Mouse (Mus musculus) CH12.LX (cell line): ENCODE results near the gene Tmem240. TPM values are rescaled to one million over a fixed set of nuclear protein-coding genes. Genes with fewer than 3 reads are reported as not detected.

ENCODE experiments used
- DNase-seq: peaks from one replicate; pipeline ENCODE4 v3.0.0-alpha.2; 2013; ENCODE audit errors: extremely low read depth
- H3K27ac ChIP-seq: 2 replicates; pipeline ENCODE4 v1.5.1; 2012; ENCODE audit warnings: low read depth, mild to moderate bottlenecking, control low read depth, moderate library complexity; ENCODE audit not compliant: insufficient read depth
- H3K27me3 ChIP-seq: replicated peaks from 2 replicates; pipeline ENCODE3; 2012; ENCODE audit warnings: inconsistent platforms
- H3K36me3 ChIP-seq, 2 experiments: replicated peaks in 1 of 2; 2 replicates each; pipeline versions ENCODE3 to v1.6.1; 2012; ENCODE audit warnings: inconsistent platforms in 1 of 2, low read length in 1 of 2, mild to moderate bottlenecking in 1 of 2, mixed read lengths in 1 of 2, moderate library complexity in 1 of 2; ENCODE audit not compliant: control insufficient read depth in 1 of 2, insufficient read depth in 1 of 2
- H3K4me1 ChIP-seq, 2 experiments: 2 replicates each; pipeline ENCODE4 v1.6.1; 2012; ENCODE audit warnings: inconsistent platforms in 1 of 2, moderate library complexity in 1 of 2; ENCODE audit not compliant: insufficient read depth in 2 of 2, control insufficient read depth in 1 of 2
- H3K4me2 ChIP-seq: 2 replicates; pipeline ENCODE4 v1.6.1; 2012; ENCODE audit warnings: low read depth, mild to moderate bottlenecking, control low read depth; ENCODE audit not compliant: poor library complexity, insufficient read depth, severe bottlenecking
- H3K4me3 ChIP-seq, 3 experiments: fragments of 150-350 bp in 1 of 3; sonication (generic) in 1 of 3; replicated peaks in 1 of 3; 2 replicates each; pipeline versions ENCODE3 to v1.5.1; 2011 to 2012; ENCODE audit warnings: low read depth in 2 of 3, low read length in 2 of 3, mild to moderate bottlenecking in 2 of 3, moderate library complexity in 2 of 3, control low read depth in 1 of 3, improper control_type of control experiment in 1 of 3, inconsistent platforms in 1 of 3, mixed read lengths in 1 of 3; ENCODE audit not compliant: poor library complexity in 1 of 3
- H3K79me2 ChIP-seq: replicated peaks from 2 replicates; pipeline ENCODE4 v1.6.1; 2012; ENCODE audit warnings: mild to moderate bottlenecking, moderate library complexity; ENCODE audit not compliant: control insufficient read depth, poor library complexity, insufficient read depth, severe bottlenecking; ENCODE audit errors: extremely low read depth
- H3K9ac ChIP-seq: 2 replicates; pipeline ENCODE4 v1.6.1; 2012; ENCODE audit warnings: low read depth, mild to moderate bottlenecking, control low read depth, moderate library complexity; ENCODE audit not compliant: insufficient read depth
- H3K9me3 ChIP-seq: replicated peaks from 2 replicates; pipeline ENCODE3; 2012; ENCODE audit warnings: low read length, inconsistent platforms, mixed read lengths
- BHLHE40 ChIP-seq: IDR thresholded peaks from 2 replicates; pipeline ENCODE4 v1.6.1; 2011; ENCODE audit warnings: mild to moderate bottlenecking, low read depth, low read length, improper control_type of control experiment
- CHD2 ChIP-seq: IDR thresholded peaks from 2 replicates; pipeline ENCODE4 v1.6.1; 2011; ENCODE audit warnings: low read length, improper control_type of control experiment
- CTCF ChIP-seq, 2 experiments: IDR thresholded peaks in 1 of 2; conservative IDR thresholded peaks in 1 of 2; 2 replicates each; pipeline ENCODE4 v1.5.1; 2011 to 2012; ENCODE audit warnings: low read depth in 2 of 2, low read length in 2 of 2, improper control_type of control experiment in 1 of 2, inconsistent platforms in 1 of 2, mild to moderate bottlenecking in 1 of 2, moderate library complexity in 1 of 2
- E2F4 ChIP-seq: IDR thresholded peaks from 2 replicates; pipeline ENCODE4 v1.6.1; 2011; ENCODE audit warnings: low read depth, low read length, improper control_type of control experiment; ENCODE audit not compliant: insufficient replicate concordance
- ELF1 ChIP-seq: IDR thresholded peaks from 2 replicates; pipeline ENCODE4 v1.6.1; 2014; ENCODE audit warnings: low read depth, mild to moderate bottlenecking, inconsistent platforms, low read length, improper control_type of control experiment
- EP300 ChIP-seq: IDR thresholded peaks from 2 replicates; pipeline ENCODE4 v1.6.1; 2011; ENCODE audit warnings: low read length, improper control_type of control experiment
- IRF4 ChIP-seq: IDR thresholded peaks from 2 replicates; pipeline ENCODE4 v1.6.1; 2014; ENCODE audit warnings: low read depth, mild to moderate bottlenecking, inconsistent platforms, low read length, improper control_type of control experiment
- JUN ChIP-seq: IDR thresholded peaks from 2 replicates; pipeline ENCODE4 v1.6.1; 2011; ENCODE audit warnings: low read depth, mild to moderate bottlenecking, low read length, improper control_type of control experiment, moderate library complexity; ENCODE audit not compliant: insufficient read depth
- JUND ChIP-seq: conservative IDR thresholded peaks from 2 replicates; pipeline ENCODE4 v1.6.1; 2011; ENCODE audit warnings: low read depth, low read length, improper control_type of control experiment
- MAX ChIP-seq: IDR thresholded peaks from 2 replicates; pipeline ENCODE4 v1.6.1; 2011; ENCODE audit warnings: low read length, improper control_type of control experiment
- MEF2A ChIP-seq: IDR thresholded peaks from 2 replicates; pipeline ENCODE4 v1.6.1; 2014; ENCODE audit warnings: low read depth, mild to moderate bottlenecking, inconsistent platforms, low read length, improper control_type of control experiment, borderline replicate concordance
- MYC ChIP-seq: IDR thresholded peaks from 2 replicates; pipeline ENCODE4 v1.6.1; 2011; ENCODE audit warnings: low read depth, mild to moderate bottlenecking, improper control_type of control experiment, low read length
- NRF1 ChIP-seq: IDR thresholded peaks from 2 replicates; pipeline ENCODE4 v1.6.1; 2014; ENCODE audit warnings: low read depth, mild to moderate bottlenecking, inconsistent platforms, low read length, improper control_type of control experiment, moderate library complexity
- PAX5 ChIP-seq: IDR thresholded peaks from 2 replicates; pipeline ENCODE4 v1.6.1; 2012; ENCODE audit warnings: low read length, inconsistent platforms, mixed read lengths
- POLR2AphosphoS2 ChIP-seq: IDR thresholded peaks from 2 replicates; pipeline ENCODE4 v1.6.1; 2011; ENCODE audit warnings: low read depth, low read length, improper control_type of control experiment
- RAD21 ChIP-seq: IDR thresholded peaks from 2 replicates; pipeline ENCODE4 v1.6.1; 2011; ENCODE audit warnings: low read depth, mild to moderate bottlenecking, low read length, improper control_type of control experiment, moderate library complexity
- RCOR1 ChIP-seq: conservative IDR thresholded peaks from 2 replicates; pipeline ENCODE4 v1.6.1; 2012; ENCODE audit warnings: low read depth, mild to moderate bottlenecking, inconsistent platforms, low read length, improper control_type of control experiment
- TBP ChIP-seq: conservative IDR thresholded peaks from 2 replicates; pipeline ENCODE4 v1.6.1; 2011; ENCODE audit warnings: low read depth, low read length, improper control_type of control experiment
- UBTF ChIP-seq: IDR thresholded peaks from 2 replicates; pipeline ENCODE4 v1.6.1; 2012; ENCODE audit warnings: low read depth, mild to moderate bottlenecking, inconsistent platforms, low read length, improper control_type of control experiment, moderate library complexity
- ZC3H11A ChIP-seq: IDR thresholded peaks from 2 replicates; pipeline ENCODE4 v1.6.1; 2012; ENCODE audit warnings: low read depth, mild to moderate bottlenecking, inconsistent platforms, low read length, improper control_type of control experiment
- ZKSCAN1 ChIP-seq: IDR thresholded peaks from 2 replicates; pipeline ENCODE4 v1.6.1; 2012; ENCODE audit warnings: low read depth, inconsistent platforms, low read length, improper control_type of control experiment, borderline replicate concordance
- ZMIZ1 ChIP-seq: IDR thresholded peaks from 2 replicates; pipeline ENCODE4 v1.6.1; 2012; ENCODE audit warnings: low read depth, mild to moderate bottlenecking, inconsistent platforms, low read length, improper control_type of control experiment
- dilution Hi-C: fragments of 300-500 bp; cut with MboI; formaldehyde crosslinking; loops from 2 replicates; pipeline ENCODE4 v1.14.3; 2020; ENCODE audit warnings: low sequenced_read_pairs; ENCODE audit not compliant: extremely low pct_unique_long_range_greater_than_20kb, extremely low pct_ligation_motif_present
- in situ Hi-C: fragments of 300-500 bp; cut with MboI; formaldehyde crosslinking; loops from 3 replicates; pipeline ENCODE4 v1.14.3; 2019; ENCODE audit warnings: low sequenced_read_pairs, low pct_ligation_motif_present, low pct_unique_long_range_greater_than_20kb, mixed read lengths
- polyA plus RNA-seq: library from polyadenylated mRNA; unstranded; fragments of >175 nt; gene quantifications from 2 replicates; pipeline ENCODE4 v1.2.1, GENCODE M21; 2012; ENCODE audit warnings: low read depth; ENCODE audit not compliant: insufficient read length
- total RNA-seq, 2 experiments: library from RNA; depleted of rRNA; stranded (reverse); fragments of 300-350 nt in 1 of 2; fragments of >200 nt in 1 of 2; gene quantifications; 2 replicates each; pipeline ENCODE4 v1.2.3; 2012 to 2014

Tmem240 gene
- total and polyA plus RNA-seq, 3 experiments: 0.14 to 0.38 TPM; not detected in 1

DNA sequence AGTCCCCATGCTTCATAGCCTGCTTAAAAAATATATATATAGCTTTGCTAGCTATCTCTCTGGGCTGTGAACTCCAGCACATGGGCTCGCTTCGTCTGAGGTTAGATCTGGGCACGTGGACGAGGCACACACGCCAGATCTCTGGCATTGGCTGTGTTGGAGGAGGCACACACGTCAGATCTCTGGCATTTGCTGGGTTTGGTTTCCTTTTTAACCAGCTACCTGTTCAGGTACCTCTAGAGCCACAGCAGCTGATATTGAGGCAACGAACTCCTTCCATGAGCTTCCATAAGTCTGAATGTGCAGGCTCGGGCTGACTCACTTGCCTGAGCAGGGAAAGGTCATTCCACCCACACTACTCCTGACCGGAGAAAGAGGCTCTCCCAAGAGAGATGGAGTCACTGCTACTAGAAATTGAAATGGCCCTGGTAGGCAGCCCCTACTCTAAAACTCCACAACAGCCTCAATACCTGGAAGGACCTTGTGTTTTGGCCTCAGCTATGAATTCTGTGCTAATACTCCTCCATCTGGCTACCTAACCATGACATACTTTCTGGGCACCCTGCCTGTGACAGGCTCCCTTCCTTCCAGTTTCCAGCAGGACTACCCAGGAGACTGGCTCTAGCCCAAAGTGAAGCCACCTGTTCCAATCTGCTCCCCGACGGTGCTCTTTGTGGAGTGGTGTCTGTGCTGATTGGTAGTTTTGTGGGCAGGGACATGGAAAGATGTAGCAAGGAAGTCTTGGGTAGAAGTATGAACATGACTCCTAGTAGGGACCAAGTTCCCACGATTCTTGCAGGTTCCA lies 43.8 kb upstream of the Tmem240 start:
- Histone ChIP-seq H3K27ac (no peak overlapping the region), H3K4me2 (no peak overlapping the region), H3K4me3 (no peak overlapping the region), H3K79me2 (no peaks in the 10 kb centered on the region), H3K27me3 (peaks cover 26% of the 10 kb centered on the region), H3K36me3 (no peaks in the 10 kb centered on the region), H3K4me1 (peaks cover 17 to 48% of the 10 kb centered on the region in 2 experiments), H3K9ac (no peak overlapping the region)
- in situ Hi-C loops (loop anchor here (10.0 kb wide), 1 partner anchor 206 kb away; no protein-coding TSS in a partner anchor), dilution Hi-C loops (no loop called here)
- no peak for DNase-seq
- TF ChIP-seq IRF4 (no peak), JUND (no peak), ZC3H11A (no peak)
- TF ChIP-seq, all 38 proteins: peak for 0
- H3K9me3 ChIP-seq: peaks cover 3% of the 10 kb centered on the region

DNA sequence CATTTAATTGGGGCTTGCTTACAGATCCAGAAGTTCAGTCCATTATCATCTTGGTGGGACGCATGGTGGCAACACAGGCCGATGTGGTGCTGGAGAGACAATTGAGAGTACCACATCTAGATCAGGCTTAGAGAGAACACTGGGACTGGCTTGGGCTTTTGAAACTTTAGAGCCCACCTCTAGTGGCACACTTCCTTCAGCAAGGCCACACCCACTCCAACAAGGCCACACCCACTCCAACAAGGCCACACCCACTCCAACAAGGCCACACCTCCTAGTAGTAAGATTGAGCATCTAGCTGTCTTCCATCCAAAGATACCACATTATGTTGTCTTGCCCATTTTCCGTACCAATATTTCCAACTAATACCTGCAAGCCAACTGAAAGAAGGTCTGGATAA lies 42.2 kb upstream of the Tmem240 start:
- no peak for DNase-seq
- Histone ChIP-seq H3K4me2 (no peak overlapping the region), H3K79me2 (no peaks in the 10 kb centered on the region), H3K27ac (no peak overlapping the region), H3K4me3 (no peak overlapping the region), H3K36me3 (no peaks in the 10 kb centered on the region), H3K9ac (no peak overlapping the region), H3K9me3 (peaks cover 3% of the 10 kb centered on the region), H3K4me1 (peaks cover 24 to 52% of the 10 kb centered on the region in 2 experiments), H3K27me3 (peaks cover 26% of the 10 kb centered on the region)
- in situ Hi-C loops: loop anchor here (10.0 kb wide), 1 partner anchor 208 kb away; no protein-coding TSS in a partner anchor
- dilution Hi-C loops: no loop called here
- no peak for TF ChIP-seq POLR2AphosphoS2
- TF ChIP-seq MEF2A: no peak

DNA sequence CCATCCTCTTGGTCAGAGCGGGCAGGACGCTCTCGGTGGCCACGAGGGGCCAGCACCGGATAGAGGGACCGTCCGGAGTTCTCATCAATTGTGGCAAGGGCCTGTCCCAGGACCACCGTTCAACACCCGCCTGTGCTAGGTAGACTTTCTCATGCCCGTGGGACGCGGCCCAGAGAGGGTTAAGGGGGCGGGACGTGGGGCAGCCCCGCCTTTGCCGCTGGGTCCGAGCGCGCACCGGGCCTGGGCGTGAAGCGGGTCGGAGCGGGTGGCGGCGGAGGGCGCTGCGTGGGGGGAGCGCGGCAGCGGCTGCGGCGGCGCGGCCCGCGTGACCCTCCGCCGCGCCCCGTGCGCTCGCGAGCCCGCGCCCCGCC lies 40.5 kb upstream of the Tmem240 start, which contains the start of gene Fndc10:
TSS of gene Fndc10 (plus strand) at position 232 of the 371 bp plus-strand sequence.
- Histone ChIP-seq H3K9me3 (peaks cover 3% of the 10 kb centered on the region), H3K9ac (peak within 1 kb of the TSS; percentile 53), H3K27me3 (peaks cover 26% of the 10 kb centered on the region), H3K27ac (peak within 1 kb of the TSS; percentile 34), H3K36me3 (no peaks in the 10 kb centered on the region), H3K4me3 (peak within 1 kb of the TSS; percentile 55 to 69 (median 60)), H3K4me1 (peaks cover 24 to 44% of the 10 kb centered on the region in 2 experiments), H3K79me2 (no peaks in the 10 kb centered on the region), H3K4me2 (peak within 1 kb of the TSS; percentile 79)
- dilution Hi-C loops: no loop called here
- in situ Hi-C loops: loop anchor here (10.0 kb wide), 1 partner anchor 209 kb away; no protein-coding TSS in a partner anchor
- TF ChIP-seq CTCF (conservative IDR thresholded peaks at IDR 0.05 in 1 of 2, IDR thresholded peaks at IDR 0.05 in 1 of 2; ENCODE audit: low read depth in 2 of 2, low read length in 2 of 2) (no peak), ZC3H11A (no peak), TBP (no peak), JUN (no peak), IRF4 (no peak), RAD21 (no peak), BHLHE40 (no peak), EP300 (no peak), MYC (no peak), RCOR1 (no peak), E2F4 (no peak), UBTF (no peak), CHD2 (no peak), MAX (no peak), PAX5 (no peak), ZMIZ1 (no peak), MEF2A (no peak), NRF1 (no peak), ZKSCAN1 (no peak), ELF1 (no peak)
- DNase-seq: no peak
